Mouse (Mus musculus) embryo, embryonic 9.5 days (tissue): Measurements from ENCODE around the gene Tspan5.

Source experiments
- DNase-seq: peaks from one replicate; pipeline ENCODE4 v3.0.0-alpha.2; 2017; ENCODE audit errors: extremely low spot score

Gene Tspan5

GRCm38 (mm10) chr3:138807795-138808194 lies 65.8 kb downstream of the Tspan5 start:
- DNase-seq: no peak

GRCm38 (mm10) chr3:138809509-138809908 lies 67.5 kb downstream of the Tspan5 start:
- DNase-seq: no peak

GRCm38 (mm10) chr3:138812565-138812964 lies 70.6 kb downstream of the Tspan5 start:
- no peak for DNase-seq

GRCm38 (mm10) chr3:138813139-138813810 lies 71.3 kb downstream of the Tspan5 start:
- DNase-seq: no peak

GRCm38 (mm10) chr3:138814457-138814856 lies 72.5 kb downstream of the Tspan5 start:
- DNase-seq: no peak

- no peak for DNase-seq
These were observed 73.3 kb downstream of the Tspan5 start for GRCm38 (mm10) chr3:138815127-138815837.

- DNase-seq: no peak
These were observed 75.1 kb downstream of the Tspan5 start for GRCm38 (mm10) chr3:138816888-138817656.

- DNase-seq: no peak
These were observed 77.9 kb downstream of the Tspan5 start for GRCm38 (mm10) chr3:138819862-138820261.

GRCm38 (mm10) chr3:138820296-138820695 lies 78.3 kb downstream of the Tspan5 start:
- no peak for DNase-seq

- DNase-seq: peak; percentile 32
These were observed 80.0 kb downstream of the Tspan5 start for GRCm38 (mm10) chr3:138821886-138822445.

- no peak for DNase-seq
These were observed 81.9 kb downstream of the Tspan5 start for GRCm38 (mm10) chr3:138823857-138824256.

- no peak for DNase-seq
These were observed 83.3 kb downstream of the Tspan5 start for GRCm38 (mm10) chr3:138825296-138825695.

- no peak for DNase-seq
These were observed 84.3 kb downstream of the Tspan5 start for GRCm38 (mm10) chr3:138826243-138826800.

GRCm38 (mm10) chr3:138832827-138833517 lies 91.0 kb downstream of the Tspan5 start:
- DNase-seq: no peak

- DNase-seq: no peak
These were observed 92.2 kb downstream of the Tspan5 start for GRCm38 (mm10) chr3:138834174-138834573.

GRCm38 (mm10) chr3:138836937-138837336 lies 94.9 kb downstream of the Tspan5 start:
- DNase-seq: no peak

GRCm38 (mm10) chr3:138837651-138838050 lies 95.7 kb downstream of the Tspan5 start:
- DNase-seq: no peak

- DNase-seq: no peak
These were observed 97.7 kb downstream of the Tspan5 start for GRCm38 (mm10) chr3:138839656-138840055.

GRCm38 (mm10) chr3:138841288-138841687 lies 99.3 kb downstream of the Tspan5 start:
- DNase-seq: no peak

- no peak for DNase-seq
These were observed 101.2 kb downstream of the Tspan5 start for GRCm38 (mm10) chr3:138843180-138843579.

- DNase-seq: no peak
These were observed 101.6 kb downstream of the Tspan5 start for GRCm38 (mm10) chr3:138843641-138844040.
